Comparison of ENCODE assay signal across 12 mouse cellular contexts in genomic region chr19:49964679-49965078, GRCm38 (mm10).
"Had no signal": no experiment of that assay in that cellular context is flagged by ENCODE, and none has a peak within 500 bp of the region (broad histone marks: within the 10 kb centered on the region; RNA-seq: fewer than 3 reads in every experiment).

No protein-coding gene starts in this region.

- H3K27me3 ChIP-seq: limb, embryonic 12.5 days; midbrain, embryonic 15.5 days had no signal

- H3K27ac ChIP-seq: layer of hippocampus, adult 2 months; limb, embryonic 12.5 days; liver, embryonic 14.5 days; midbrain, embryonic 15.5 days; stomach, postnatal 0 days had no signal

- H3K9me3 ChIP-seq: limb, embryonic 12.5 days; midbrain, embryonic 15.5 days had no signal

- H3K36me3 ChIP-seq: limb, embryonic 12.5 days; midbrain, embryonic 15.5 days had no signal

- H3K4me1 ChIP-seq: limb, embryonic 12.5 days; midbrain, embryonic 15.5 days had no signal

- H3K9ac ChIP-seq: limb, embryonic 12.5 days; liver, embryonic 14.5 days; midbrain, embryonic 15.5 days had no signal

- H3K4me3 ChIP-seq: layer of hippocampus, adult 2 months; limb, embryonic 12.5 days; midbrain, embryonic 15.5 days had no signal

- ATAC-seq: midbrain, embryonic 15.5 days had no signal

- DNase-seq: kidney, adult 18-20 months; kidney, postnatal 10 days; kidney, postnatal 4 days; liver; lung, adult 18-20 months; right cerebral cortex, postnatal 14 days; thymus, postnatal 14 days had no signal

- H3K4me2 ChIP-seq: limb, embryonic 12.5 days; midbrain, embryonic 15.5 days had no signal
